Mouse (Mus musculus): ENCODE results near the gene Kif19a. TPM values are rescaled to one million over a fixed set of nuclear protein-coding genes. Genes with fewer than 3 reads are reported as not detected.

Gene Kif19a
- polyA plus RNA-seq, 1 experiment from 2014 or later, result 3.1 TPM

DNA sequence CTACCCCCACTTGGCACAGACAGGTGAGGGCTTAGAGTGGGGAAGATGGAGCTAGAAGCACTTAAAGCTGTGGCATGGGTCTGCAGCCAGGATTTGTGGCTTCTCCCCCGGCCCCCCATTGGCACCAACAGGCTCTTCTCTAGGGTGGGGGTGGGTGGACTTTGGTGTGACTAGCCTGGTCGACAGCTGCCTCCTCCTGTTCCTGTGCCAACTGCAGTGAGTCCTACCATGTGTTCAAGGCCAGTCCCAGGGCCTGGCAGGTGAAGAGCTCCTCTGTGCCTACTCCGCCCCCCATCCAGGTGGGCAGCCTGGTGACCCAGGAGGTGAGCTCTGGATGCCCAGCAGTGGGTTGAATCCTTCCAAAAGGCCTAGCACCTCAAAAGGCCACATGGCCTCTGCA, 22.4 kb downstream of the Kif19a start:
- Histone ChIP-seq H3K4me3 (no peak overlapping the region), H3K4me1 (peaks cover 48% of the 10 kb centered on the region), H3K27me3 (replicated peaks) (peaks cover 73% of the 10 kb centered on the region), H3K27ac (no peak overlapping the region), H3K36me3 (no peaks in the 10 kb centered on the region), H3K9me3 (no peaks in the 10 kb centered on the region), H3K9ac (no peak overlapping the region), H3K4me2 (replicated peaks) (no peak overlapping the region)
- 75% methylated on average over 3 of the region's 3 CpGs for WGBS
- ATAC-seq (ENCODE audit: low FRiP score, low read depth), result no peak

DNA sequence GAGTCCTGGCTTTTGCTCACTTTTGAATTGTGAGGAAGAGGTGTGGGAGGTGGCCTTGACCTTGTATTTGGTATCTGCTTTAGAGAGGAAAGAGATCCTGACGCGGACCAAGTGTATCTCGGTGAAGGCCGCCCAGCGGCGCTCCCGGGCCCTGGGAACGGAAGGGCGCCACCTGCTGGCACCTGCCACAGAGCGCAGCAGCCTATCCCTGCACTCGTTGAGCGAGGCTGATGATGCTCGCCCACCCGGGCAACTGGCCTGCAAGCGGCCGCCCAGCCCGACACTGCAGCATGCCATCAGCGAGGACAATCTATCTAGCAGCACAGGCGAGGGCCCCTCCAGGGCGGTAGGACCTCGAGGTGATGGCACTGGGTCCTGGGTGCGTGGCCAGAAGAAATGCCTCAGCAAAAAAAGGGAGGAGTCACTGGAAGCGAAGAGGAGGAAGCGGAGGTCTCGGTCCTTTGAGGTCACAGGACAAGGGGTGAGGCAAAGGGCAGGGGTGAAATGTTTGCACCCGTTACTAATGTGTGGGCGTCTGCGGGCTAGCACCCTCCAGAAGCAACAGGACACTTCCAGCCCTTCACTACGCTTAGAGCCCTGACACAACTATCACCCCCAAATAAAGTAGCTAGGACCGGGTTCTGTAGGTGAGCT, 24.0 kb downstream of the Kif19a start:
- H3K27me3 ChIP-seq (replicated peaks), result peaks cover 80% of the 10 kb centered on the region
- ATAC-seq (ENCODE audit: low FRiP score, low read depth), result peak; percentile 58
- H3K4me1 ChIP-seq, result peaks cover 62% of the 10 kb centered on the region
- no peak overlapping the region for H3K27ac ChIP-seq
- 0 out of 2 replicates have a peak overlapping the region, but pooled peaks have one; percentile 29 for H3K9ac ChIP-seq
- no peaks in the 10 kb centered on the region for H3K36me3 ChIP-seq
- no peaks in the 10 kb centered on the region for H3K9me3 ChIP-seq
- WGBS, result 10% methylated on average over 30 of the region's 30 CpGs
- peak overlapping the region; percentile 55 for H3K4me2 ChIP-seq (replicated peaks)
- H3K4me3 ChIP-seq, result no peak overlapping the region

DNA sequence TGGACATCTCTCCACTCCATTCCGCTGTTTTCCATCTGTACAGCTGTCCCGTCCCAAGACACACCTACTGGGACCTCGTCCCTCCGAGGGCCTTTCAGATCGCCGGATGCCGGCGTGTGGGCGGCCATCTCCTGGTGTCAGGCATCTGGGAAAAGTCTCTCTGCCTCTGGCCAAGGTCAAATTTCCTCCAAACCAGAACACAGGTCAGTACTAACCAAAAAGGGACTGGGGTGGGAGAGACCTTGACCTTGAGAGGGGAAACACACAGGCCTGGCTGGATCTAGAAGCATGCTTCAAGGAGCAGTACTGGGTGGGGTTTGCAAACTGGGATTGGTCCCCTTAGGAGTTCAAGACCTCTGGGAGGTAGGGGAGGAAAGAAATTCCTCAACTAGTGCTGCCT, 24.5 kb downstream of the Kif19a start:
- ATAC-seq (ENCODE audit: low FRiP score, low read depth), result no peak
- no peaks in the 10 kb centered on the region for H3K36me3 ChIP-seq
- no peak overlapping the region for H3K4me3 ChIP-seq
- peak overlapping the region; percentile 55; the same call in 1 of the 2 replicates for H3K4me2 ChIP-seq (replicated peaks)
- no peak overlapping the region for H3K9ac ChIP-seq
- H3K4me1 ChIP-seq, result peaks cover 67% of the 10 kb centered on the region
- H3K27ac ChIP-seq, result no peak overlapping the region
- 55% methylated on average over 9 of the region's 9 CpGs for WGBS
- H3K9me3 ChIP-seq, result no peaks in the 10 kb centered on the region
- peaks cover 78% of the 10 kb centered on the region for H3K27me3 ChIP-seq (replicated peaks)

DNA sequence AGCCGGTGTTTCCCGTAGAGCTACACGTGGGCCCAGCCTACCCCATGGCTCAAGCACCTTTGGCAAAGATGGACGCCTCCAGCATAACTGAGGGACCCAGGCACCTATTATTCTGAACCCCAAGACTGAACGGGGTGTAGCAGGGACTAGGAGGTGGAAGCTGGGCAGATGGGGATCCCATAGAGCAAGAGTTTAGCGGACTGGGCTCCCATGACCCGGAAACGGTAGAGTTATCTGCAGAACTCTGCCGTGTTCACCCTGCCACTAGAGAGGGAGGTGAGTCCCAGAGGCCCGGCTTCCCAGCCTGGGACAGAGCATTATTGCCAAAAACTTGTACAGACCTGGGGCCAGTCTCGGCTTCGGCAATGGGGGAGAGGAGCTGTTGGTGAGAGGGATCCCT, 25.0 kb downstream of the Kif19a start:
- Histone ChIP-seq H3K9me3 (no peaks in the 10 kb centered on the region), H3K4me1 (peaks cover 72% of the 10 kb centered on the region), H3K9ac (no peak overlapping the region), H3K27me3 (replicated peaks) (peaks cover 74% of the 10 kb centered on the region), H3K4me2 (replicated peaks) (peak overlapping the region; percentile 5; the same call in 1 of the 2 replicates), H3K27ac (no peak overlapping the region), H3K4me3 (no peak overlapping the region), H3K36me3 (no peaks in the 10 kb centered on the region)
- no peak for ATAC-seq (ENCODE audit: low FRiP score, low read depth)
- WGBS, result 68% methylated on average over 12 of the region's 12 CpGs

DNA sequence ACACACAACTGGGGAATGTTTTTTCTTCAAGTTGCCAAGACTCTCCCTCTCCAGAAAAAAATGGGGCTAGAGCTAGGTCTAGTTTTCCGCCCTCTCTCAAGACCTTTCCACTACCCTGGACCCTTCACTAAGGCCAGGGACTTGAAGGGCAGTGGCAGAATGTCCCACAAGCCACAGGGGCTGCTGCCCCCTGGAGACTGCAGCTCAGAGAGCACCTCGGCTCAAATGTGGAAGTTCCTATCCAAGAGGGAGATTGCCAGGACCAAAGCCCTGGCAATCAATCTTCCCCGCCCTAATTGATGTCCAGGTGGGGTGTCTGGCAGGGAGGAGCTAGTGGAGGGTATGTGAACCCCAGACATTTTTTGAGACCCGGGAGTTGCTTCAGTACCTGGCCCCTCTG, 25.7 kb downstream of the Kif19a start:
- no peaks in the 10 kb centered on the region for H3K9me3 ChIP-seq
- H3K4me3 ChIP-seq, result no peak overlapping the region
- H3K36me3 ChIP-seq, result no peaks in the 10 kb centered on the region
- no peak overlapping the region for H3K27ac ChIP-seq
- WGBS, result 26% methylated on average over 4 of the region's 4 CpGs
- peaks cover 67% of the 10 kb centered on the region for H3K27me3 ChIP-seq (replicated peaks)
- no peak for ATAC-seq (ENCODE audit: low FRiP score, low read depth)
- peak overlapping the region; percentile 95 for H3K4me2 ChIP-seq (replicated peaks)
- no peak overlapping the region for H3K9ac ChIP-seq
- H3K4me1 ChIP-seq, result peaks cover 77% of the 10 kb centered on the region

DNA sequence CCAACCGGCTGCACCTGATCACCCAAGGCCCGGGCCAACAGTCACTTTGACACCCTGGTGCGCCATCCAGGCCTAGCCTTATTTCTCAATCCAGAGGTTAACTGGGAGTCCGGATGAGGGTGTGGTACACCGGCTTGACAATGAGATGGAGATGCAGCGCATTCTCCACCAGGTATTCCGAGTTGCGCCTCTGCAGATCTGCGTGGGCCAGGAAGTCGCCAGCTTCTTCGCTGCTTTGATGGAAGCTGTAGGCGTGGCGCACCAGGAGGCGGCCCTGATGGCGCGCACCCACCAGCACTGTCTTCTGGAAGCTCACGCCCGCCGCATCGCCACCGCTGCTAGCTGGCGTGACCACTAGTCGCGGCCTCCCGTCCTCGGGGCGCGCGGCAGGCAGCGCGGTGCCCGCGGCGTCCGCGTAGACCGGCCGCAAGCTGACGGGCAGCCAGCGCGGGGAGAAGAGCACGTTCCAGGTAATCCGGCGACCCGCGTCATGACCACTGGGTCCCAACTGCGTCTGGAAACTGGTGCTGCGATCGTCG, 26.2 kb downstream of the Kif19a start:
- Histone ChIP-seq H3K9me3 (no peaks in the 10 kb centered on the region), H3K36me3 (no peaks in the 10 kb centered on the region), H3K4me1 (peaks cover 77% of the 10 kb centered on the region), H3K4me2 (replicated peaks) (peak overlapping the region; percentile 95), H3K4me3 (peak overlapping the region; percentile 46), H3K9ac (peak overlapping the region; percentile 64), H3K27ac (no peak overlapping the region), H3K27me3 (replicated peaks) (peaks cover 61% of the 10 kb centered on the region)
- no peak for ATAC-seq (ENCODE audit: low FRiP score, low read depth)
- 3% methylated on average over 50 of the region's 50 CpGs for WGBS

DNA sequence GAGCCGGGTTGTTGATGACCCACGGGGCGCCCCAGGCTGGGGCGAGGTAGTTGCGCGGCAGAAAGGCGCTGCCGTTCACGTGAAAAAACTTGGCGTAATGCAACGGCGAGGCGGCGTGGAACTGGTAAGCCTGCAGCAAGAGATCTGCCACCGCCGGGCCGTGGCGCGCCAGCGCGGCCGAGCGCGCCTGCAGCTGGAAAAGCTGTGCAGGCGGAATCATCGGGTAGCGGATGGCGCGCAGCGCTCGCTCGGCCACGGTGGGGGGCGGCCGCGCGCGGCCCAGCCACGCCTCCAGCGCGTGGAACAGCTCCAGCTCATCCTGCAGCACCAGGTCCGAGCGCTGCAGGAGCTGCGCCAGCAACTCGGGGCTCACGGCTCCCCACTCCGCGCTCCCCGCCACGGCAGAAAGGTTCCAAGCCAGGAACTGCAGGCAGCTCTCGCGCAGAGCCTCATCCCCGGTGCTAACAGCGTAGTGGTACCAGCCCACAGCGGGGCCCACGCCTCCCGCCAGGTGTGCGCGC, 26.8 kb downstream of the Kif19a start:
- WGBS, result 1% methylated on average over 55 of the region's 59 CpGs
- no peak for ATAC-seq (ENCODE audit: low FRiP score, low read depth)
- Histone ChIP-seq H3K9me3 (no peaks in the 10 kb centered on the region), H3K27ac (no peak overlapping the region), H3K36me3 (no peaks in the 10 kb centered on the region), H3K9ac (peak overlapping the region; percentile 64), H3K4me2 (replicated peaks) (peak overlapping the region; percentile 95), H3K27me3 (replicated peaks) (peaks cover 56% of the 10 kb centered on the region), H3K4me1 (peaks cover 77% of the 10 kb centered on the region), H3K4me3 (peak overlapping the region; percentile 46)

DNA sequence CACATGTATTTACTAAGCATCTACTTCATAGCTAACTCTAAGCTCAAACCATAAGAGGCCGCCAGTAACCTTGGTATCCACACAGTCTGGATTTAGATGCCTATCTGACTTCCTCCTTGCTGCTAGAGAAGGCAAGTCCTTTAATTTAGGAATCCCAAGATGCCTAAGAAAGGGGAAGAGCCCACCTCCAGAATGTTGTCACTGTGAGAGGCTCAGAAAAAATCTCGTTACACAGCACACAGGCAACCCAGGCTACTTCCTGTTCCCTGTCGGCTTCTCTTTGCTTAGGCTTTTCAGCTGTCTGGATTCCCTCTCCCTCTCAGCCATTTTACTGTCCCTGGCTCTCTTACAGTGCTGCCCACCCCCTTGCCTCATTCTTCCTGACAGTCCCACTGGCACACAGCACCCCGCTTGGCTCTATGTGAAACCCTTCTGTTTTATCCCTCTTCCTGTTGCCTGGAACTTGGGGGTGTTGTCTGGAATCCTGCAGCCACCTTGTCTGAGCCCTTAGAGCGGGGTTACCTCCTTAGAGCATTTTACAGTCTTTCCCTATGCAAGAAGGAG, 27.8 kb downstream of the Kif19a start:
- ATAC-seq (ENCODE audit: low FRiP score, low read depth), result no peak
- no peaks in the 10 kb centered on the region for H3K36me3 ChIP-seq
- H3K27ac ChIP-seq, result no peak overlapping the region
- H3K9me3 ChIP-seq, result no peaks in the 10 kb centered on the region
- peak overlapping the region; percentile 95 for H3K4me2 ChIP-seq (replicated peaks)
- 53% methylated on average over 5 of the region's 5 CpGs for WGBS
- H3K27me3 ChIP-seq (replicated peaks), result peaks cover 47% of the 10 kb centered on the region
- H3K4me1 ChIP-seq, result peaks cover 79% of the 10 kb centered on the region
- peak overlapping the region; percentile 21; the same call in 1 of the 2 replicates for H3K4me3 ChIP-seq
- no peak overlapping the region for H3K9ac ChIP-seq

DNA sequence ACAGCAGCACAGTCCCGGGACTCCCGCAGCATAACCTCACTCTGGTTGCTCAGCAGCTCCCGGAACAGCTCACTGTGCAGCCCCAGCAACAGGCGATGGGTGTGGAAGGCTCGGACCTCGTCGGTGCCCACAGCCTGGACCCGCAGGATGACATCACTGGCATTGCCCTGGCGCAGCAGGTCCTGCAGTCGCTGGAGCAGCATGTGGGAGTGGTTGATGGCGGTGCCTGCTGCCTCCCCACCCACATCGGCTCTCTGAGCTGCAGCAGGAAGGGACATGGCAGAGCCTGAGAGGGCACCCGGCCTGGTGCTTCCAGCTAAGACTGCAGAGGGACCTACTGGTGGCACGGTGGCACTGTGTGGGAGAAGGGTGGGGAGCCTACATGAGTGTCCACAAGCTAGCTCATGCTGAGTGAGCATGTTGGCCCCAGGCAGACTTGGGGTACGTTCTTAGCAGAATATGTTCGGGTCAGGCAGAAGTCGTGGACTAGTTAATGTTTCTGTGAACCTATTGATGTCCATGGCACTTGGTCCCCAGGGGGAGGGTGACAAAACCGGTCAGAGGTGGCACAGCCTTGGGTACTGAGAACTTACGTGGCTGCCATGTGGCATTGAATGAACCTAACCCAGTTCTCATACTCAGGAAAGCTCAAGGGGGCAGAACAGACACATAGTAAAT, 28.8 kb downstream of the Kif19a start:
- Histone ChIP-seq H3K4me1 (peaks cover 75% of the 10 kb centered on the region), H3K9ac (no peak overlapping the region; the same call in 1 of the 2 replicates), H3K4me2 (replicated peaks) (peak overlapping the region; percentile 95), H3K27me3 (replicated peaks) (peaks cover 42% of the 10 kb centered on the region), H3K4me3 (peak overlapping the region; percentile 21), H3K36me3 (no peaks in the 10 kb centered on the region), H3K27ac (no peak overlapping the region), H3K9me3 (no peaks in the 10 kb centered on the region)
- 53% methylated on average over 19 of the region's 19 CpGs for WGBS
- ATAC-seq (ENCODE audit: low FRiP score, low read depth), result no peak

DNA sequence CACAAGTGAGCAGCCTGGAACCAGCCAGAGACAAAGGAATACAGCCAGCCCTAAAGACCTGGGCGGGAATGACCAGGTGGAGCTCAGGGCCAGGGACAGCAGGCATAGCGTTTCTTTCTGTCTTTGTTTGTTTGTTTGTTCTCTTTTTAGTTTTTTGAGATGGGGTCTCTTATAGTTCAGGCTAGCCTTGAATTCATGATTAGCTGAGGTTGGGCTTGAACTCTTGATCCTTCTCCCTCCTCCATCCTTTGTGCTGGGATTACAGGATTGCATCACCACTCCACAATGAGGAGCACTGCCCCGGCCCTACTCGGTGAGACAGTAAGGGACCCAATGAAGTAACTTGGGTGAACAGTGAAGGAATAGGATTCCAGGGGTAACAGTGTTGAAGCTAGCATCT, 29.5 kb downstream of the Kif19a start:
- Histone ChIP-seq H3K9me3 (no peaks in the 10 kb centered on the region), H3K4me2 (replicated peaks) (peak overlapping the region; percentile 95), H3K9ac (peak overlapping the region; percentile 52; the same call in 1 of the 2 replicates), H3K4me1 (peaks cover 68% of the 10 kb centered on the region), H3K36me3 (no peaks in the 10 kb centered on the region), H3K27me3 (replicated peaks) (peaks cover 35% of the 10 kb centered on the region), H3K4me3 (peak overlapping the region; percentile 21), H3K27ac (peak overlapping the region; percentile 83)
- peak; percentile 27 for ATAC-seq (ENCODE audit: low FRiP score, low read depth)
- 27% methylated on average over 4 of the region's 4 CpGs for WGBS

DNA sequence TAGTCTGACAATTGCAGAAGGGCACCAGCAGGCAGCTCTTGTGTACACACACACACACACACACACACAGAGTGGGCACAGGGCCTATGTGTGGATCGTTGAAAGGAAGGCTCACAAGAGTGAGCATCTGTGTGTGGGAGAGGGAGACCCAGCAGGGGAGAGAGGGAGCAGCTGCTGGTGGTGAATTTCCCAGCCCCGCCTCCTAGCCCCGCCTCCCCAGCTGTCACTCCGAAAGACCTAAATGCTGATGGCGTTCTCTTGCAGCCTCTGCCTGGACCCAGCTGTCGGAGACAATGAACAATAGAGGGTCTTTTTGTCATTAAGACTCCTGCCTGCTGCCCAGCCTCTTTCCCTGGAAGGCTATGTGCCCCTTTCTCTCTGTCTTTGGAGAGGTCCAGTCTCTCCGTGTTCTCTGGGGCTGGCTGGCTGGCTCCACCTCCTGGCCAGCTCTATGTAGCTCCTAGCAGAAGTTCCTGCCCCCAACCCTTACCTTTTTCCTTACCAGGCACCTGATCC, 30.1 kb downstream of the Kif19a start:
- Histone ChIP-seq H3K27me3 (replicated peaks) (peaks cover 29% of the 10 kb centered on the region), H3K4me3 (peak overlapping the region; percentile 35), H3K27ac (peak overlapping the region; percentile 87), H3K9ac (peak overlapping the region; percentile 52; the same call in 1 of the 2 replicates), H3K36me3 (no peaks in the 10 kb centered on the region), H3K9me3 (no peaks in the 10 kb centered on the region), H3K4me1 (peaks cover 64% of the 10 kb centered on the region), H3K4me2 (replicated peaks) (peak overlapping the region; percentile 95)
- peak; percentile 88 for ATAC-seq (ENCODE audit: low FRiP score, low read depth)
- WGBS, result 0% methylated on average over 7 of the region's 7 CpGs

DNA sequence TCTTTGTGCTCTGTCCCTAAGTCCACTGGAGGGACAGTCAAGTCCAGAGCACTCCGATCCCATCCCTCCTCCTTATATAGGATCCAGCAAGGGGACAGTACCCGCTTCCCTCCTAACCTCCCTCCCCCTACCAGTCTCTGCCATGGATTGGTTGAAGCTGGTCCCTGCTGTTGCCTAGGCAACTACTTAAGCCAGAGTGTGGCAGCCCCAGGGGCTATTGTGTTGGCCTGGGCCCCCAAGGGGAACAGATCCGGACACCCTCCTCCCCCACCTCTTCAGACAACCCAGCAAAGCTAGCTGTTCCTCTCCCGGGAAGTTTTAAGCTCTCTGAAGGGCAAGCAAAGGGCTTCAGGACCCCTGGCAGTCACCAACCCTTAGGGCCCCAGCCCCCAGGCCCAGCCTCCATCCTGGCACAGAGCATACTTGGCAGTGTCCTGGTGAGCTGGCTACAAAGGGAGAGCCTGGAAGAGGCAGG, 30.7 kb downstream of the Kif19a start, which contains the start of gene Btbd17:
Btbd17 (minus strand) TSS at position 98 of the 475 bp plus-strand sequence.
- WGBS, result under 1% methylated on average over 4 of the region's 4 CpGs
- Histone ChIP-seq H3K9ac (peak within 1 kb of the TSS; percentile 52; the same call in 1 of the 2 replicates), H3K9me3 (no peaks in the 10 kb centered on the region), H3K27me3 (replicated peaks) (peaks cover 25% of the 10 kb centered on the region), H3K4me2 (replicated peaks) (peak within 1 kb of the TSS; percentile 95), H3K27ac (peak within 1 kb of the TSS; percentile 87), H3K4me3 (peak within 1 kb of the TSS; percentile 35), H3K4me1 (peaks cover 61% of the 10 kb centered on the region), H3K36me3 (no peaks in the 10 kb centered on the region)
- ATAC-seq (ENCODE audit: low FRiP score, low read depth), result peak; percentile 89
